Mouse (Mus musculus) cerebellum, adult 9-11 months (tissue): ENCODE measurements around the gene 1700025G04Rik.

ENCODE experiments used
- DNase-seq: peaks from one replicate; pipeline ENCODE4 v3.0.0; 2022

The 1700025G04Rik gene

GRCm38 (mm10) chr1:151890041-151890621 lies 199.8 kb downstream of the 1700025G04Rik start:
- peak; percentile 42 for DNase-seq

- DNase-seq: no peak
Measured at GRCm38 (mm10) chr1:151887631-151888030, 202.3 kb downstream of the 1700025G04Rik start.

- no peak for DNase-seq
Measured at GRCm38 (mm10) chr1:151887126-151887525, 202.8 kb downstream of the 1700025G04Rik start.

- no peak for DNase-seq
Measured at GRCm38 (mm10) chr1:151886171-151886570, 203.8 kb downstream of the 1700025G04Rik start.

- no peak for DNase-seq
Measured at GRCm38 (mm10) chr1:151881253-151881652, 208.7 kb downstream of the 1700025G04Rik start.

GRCm38 (mm10) chr1:151880731-151881130 lies 209.2 kb downstream of the 1700025G04Rik start:
- no peak for DNase-seq

GRCm38 (mm10) chr1:151879966-151880365 lies 210.0 kb downstream of the 1700025G04Rik start:
- DNase-seq: no peak

GRCm38 (mm10) chr1:151879308-151879850 lies 210.5 kb downstream of the 1700025G04Rik start:
- DNase-seq: peak; percentile 56

GRCm38 (mm10) chr1:151878411-151878810 lies 211.5 kb downstream of the 1700025G04Rik start:
- DNase-seq: no peak

- DNase-seq: no peak
Measured at GRCm38 (mm10) chr1:151872971-151873370, 217.0 kb downstream of the 1700025G04Rik start.

- no peak for DNase-seq
Measured at GRCm38 (mm10) chr1:151864326-151864725, 225.6 kb downstream of the 1700025G04Rik start.

- no peak for DNase-seq
Measured at GRCm38 (mm10) chr1:151863797-151864147, 226.2 kb downstream of the 1700025G04Rik start.

GRCm38 (mm10) chr1:151863135-151863796 lies 226.7 kb downstream of the 1700025G04Rik start:
- no peak for DNase-seq

- DNase-seq: no peak
Measured at GRCm38 (mm10) chr1:151862109-151862508, 227.8 kb downstream of the 1700025G04Rik start.

GRCm38 (mm10) chr1:151861334-151861995 lies 228.5 kb downstream of the 1700025G04Rik start:
- DNase-seq: no peak

- no peak for DNase-seq
Measured at GRCm38 (mm10) chr1:151858474-151858873, 231.5 kb downstream of the 1700025G04Rik start.

GRCm38 (mm10) chr1:151855561-151855960 lies 234.4 kb downstream of the 1700025G04Rik start:
- no peak for DNase-seq

- no peak for DNase-seq
Measured at GRCm38 (mm10) chr1:151851976-151852375, 237.9 kb downstream of the 1700025G04Rik start.

GRCm38 (mm10) chr1:151851051-151851848 lies 238.7 kb downstream of the 1700025G04Rik start:
- no peak for DNase-seq

- DNase-seq: no peak
Measured at GRCm38 (mm10) chr1:151849993-151850608, 239.8 kb downstream of the 1700025G04Rik start.

GRCm38 (mm10) chr1:151848286-151848685 lies 241.6 kb downstream of the 1700025G04Rik start:
- DNase-seq: no peak
